Mouse (Mus musculus): ENCODE measurements at regions not wholly inside any gene's neighbourhood (a gene's known extent, or its start where the extent isn't known, plus 50 kb on each side); places are given as distances from the start of the nearest gene placed in this dataset.

GRCm38 (mm10) chr13:57281941-57282710 is 386.3 kb upstream of the Trpc7 start:
- DNase-seq, result no peak

- DNase-seq, result peak in 1 of 2 experiments; percentile 4
Observed at GRCm38 (mm10) chr13:57281504-57281903, 385.7 kb upstream of the Trpc7 start.

DNA sequence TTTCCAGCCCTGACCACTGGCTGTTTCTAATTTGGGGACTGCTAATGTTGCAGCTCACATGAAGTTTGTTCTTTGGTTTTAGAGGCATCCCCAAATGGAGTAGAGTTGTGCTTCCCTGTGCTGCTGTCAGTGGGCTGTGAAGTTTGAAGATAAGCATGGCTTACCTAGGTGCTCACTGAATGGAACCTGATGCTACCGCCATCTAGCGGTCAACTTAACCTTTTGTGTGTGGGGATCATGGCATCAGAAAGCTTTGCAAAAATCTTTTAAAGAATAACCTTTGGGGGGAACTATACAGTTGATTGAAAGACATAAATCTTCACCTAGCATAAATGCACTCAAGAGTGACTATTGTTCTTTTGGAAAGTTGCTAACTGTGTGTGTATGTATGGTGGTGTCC is 382.8 kb upstream of the Trpc7 start:
- DNase-seq, result no peak

- no peak for DNase-seq
Observed at GRCm38 (mm10) chr13:57277076-57277475, 381.3 kb upstream of the Trpc7 start.

DNA sequence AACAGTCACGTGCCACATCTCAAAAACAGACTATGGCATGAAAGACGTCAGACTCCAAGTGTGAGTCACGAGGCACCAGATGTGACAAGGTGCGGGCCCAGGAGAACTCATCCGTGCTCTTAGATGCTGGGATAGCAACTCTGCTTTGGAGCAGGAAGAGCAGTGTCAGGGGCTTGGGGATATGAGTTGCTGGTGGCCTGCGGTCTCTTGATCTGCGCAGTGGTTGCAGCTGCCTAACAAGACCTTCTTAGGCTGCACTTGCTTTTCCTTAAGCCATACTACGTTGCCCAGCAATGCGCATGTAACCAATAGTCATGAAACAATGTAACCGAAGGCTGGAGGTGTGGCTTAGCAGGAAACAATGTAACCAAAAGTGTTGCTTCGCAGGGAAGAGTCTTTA is 380.1 kb upstream of the Trpc7 start:
- DNase-seq, result no peak

DNA sequence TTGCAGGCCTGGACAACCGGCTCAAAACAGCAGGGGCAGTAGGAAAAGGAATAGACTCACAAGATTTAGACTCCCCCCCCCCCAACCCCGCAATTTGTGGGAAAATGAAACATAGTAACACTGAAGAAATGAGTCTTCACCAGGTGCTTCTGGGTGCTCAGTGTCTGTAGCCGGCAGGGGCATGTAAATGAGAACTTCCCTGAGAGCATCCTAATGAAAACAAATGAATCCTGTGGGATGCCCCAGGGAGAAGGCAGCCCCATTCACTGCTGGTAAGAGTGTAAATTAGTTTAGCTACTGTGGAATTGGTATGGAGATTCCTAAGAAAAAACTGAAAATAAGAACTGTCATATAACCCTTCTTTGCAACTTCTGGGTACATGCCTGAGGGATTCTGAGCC is 377.8 kb upstream of the Trpc7 start:
- no peak for DNase-seq

DNA sequence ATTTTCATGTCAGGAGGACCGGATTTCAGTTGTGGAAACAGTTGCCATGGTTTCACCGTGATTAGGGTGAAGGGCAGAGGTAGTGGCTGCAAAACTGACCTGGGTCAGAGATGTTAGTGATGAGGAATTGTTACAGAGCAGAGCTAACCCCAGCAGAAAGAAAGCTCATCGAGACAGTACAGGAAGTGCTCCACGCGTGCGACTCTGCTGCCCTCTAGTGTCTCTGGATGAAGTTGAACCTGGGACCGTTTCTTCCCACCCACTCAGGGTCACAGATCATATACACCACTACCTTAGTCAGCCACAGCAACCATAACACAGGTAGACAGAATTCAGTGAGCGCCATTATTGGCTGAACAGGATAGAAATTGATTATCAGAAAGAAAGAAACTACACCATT is 373.8 kb upstream of the Trpc7 start:
- peak; percentile 3 to 7 for DNase-seq

DNA sequence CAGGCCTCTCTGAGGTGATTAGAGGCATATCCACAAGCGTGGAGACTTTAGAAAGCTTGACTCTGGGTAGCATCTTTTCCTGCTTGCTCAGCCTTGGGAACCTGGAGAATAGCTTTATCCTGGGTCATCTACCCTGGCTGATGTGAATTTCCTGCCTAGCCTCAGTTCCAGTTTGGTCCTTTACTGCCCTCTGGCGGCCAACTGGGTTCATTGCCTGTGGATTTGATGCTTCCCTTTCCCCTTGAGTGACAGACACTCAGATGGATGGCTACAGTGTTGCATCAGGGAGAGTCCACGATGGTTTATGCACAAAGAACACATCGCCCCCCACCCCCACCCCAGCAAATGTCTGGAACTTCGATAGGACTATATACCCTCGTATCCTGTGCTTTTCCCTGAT is 364.1 kb upstream of the Trpc7 start:
- peak; percentile 29 to 50 for DNase-seq

GRCm38 (mm10) chr13:57259474-57259873 is 363.7 kb upstream of the Trpc7 start:
- DNase-seq, result no peak

- no peak for DNase-seq
Observed at GRCm38 (mm10) chr13:57255920-57256319, 360.1 kb upstream of the Trpc7 start.

GRCm38 (mm10) chr13:57249851-57250250 is 354.1 kb upstream of the Trpc7 start:
- DNase-seq, result no peak

GRCm38 (mm10) chr13:57249401-57249800 is 353.6 kb upstream of the Trpc7 start:
- no peak for DNase-seq

GRCm38 (mm10) chr13:57246238-57246963 is 350.6 kb upstream of the Trpc7 start:
- no peak for DNase-seq

- no peak for DNase-seq
Observed at GRCm38 (mm10) chr13:57236917-57237316, 341.1 kb upstream of the Trpc7 start.

DNA sequence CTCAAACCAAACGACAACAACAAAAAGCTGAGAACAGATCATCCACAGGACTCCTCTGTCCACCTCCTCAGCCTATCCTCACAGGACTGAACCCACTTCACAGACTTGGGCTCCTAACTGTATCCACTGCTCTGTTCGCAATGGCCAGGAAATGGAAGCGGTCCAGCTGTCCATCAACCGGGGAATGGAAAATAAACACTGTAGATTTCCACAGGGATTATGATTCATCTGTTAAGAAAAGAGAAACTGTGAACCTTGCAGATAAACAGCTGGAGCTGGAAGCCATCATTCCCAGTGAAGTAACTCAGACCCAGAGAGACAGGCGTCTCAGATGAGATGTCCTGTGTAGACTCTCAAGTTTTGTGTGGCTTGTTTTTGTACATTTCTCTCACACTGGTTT is 340.4 kb upstream of the Trpc7 start:
- DNase-seq, result peak in 1 of 2 experiments; percentile 12

DNA sequence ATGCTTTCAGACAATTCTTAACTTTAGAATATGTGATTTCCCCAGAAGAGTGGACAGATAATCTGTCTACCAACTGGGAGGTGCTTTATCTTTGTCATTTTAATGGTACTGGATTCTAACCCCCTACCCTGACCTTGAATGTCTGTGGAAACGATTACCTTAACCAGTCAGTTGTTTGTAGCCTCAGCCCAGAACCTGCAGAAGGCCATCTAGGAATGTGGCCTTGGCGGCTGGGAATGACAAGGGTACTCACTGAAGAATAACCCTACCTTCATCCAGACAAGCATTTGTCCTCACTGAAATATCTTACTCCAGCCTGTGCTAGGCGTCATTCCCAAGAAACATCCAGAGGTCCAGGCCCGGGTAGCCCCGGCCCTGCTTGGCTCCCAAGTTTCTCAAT is 337.1 kb upstream of the Trpc7 start:
- DNase-seq, result no peak

DNA sequence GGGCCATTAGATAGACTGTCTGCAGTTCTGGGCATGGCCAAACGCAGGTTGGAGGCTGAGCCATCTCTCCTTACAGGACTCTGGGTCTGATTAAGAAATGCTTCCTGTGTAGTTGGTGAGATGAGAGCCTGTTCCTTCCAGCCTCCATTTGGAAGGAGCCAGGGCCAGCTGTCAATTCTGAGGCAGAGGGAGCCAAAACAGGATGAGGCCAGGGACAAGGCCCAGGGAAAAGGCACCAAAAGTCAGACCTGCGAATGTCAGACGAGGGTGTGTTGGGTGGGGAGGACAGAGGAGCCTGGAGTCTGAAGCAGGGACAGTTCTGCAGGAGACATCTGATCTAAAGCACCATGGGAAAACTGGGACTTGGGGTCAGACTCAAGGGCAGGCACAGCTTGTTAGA is 335.9 kb upstream of the Trpc7 start:
- DNase-seq, result peak; percentile 5 to 12

- no peak for DNase-seq
Observed at GRCm38 (mm10) chr13:57230253-57230652, 334.5 kb upstream of the Trpc7 start.

- DNase-seq, result no peak
Observed at GRCm38 (mm10) chr13:57221092-57221491, 325.3 kb upstream of the Trpc7 start.

DNA sequence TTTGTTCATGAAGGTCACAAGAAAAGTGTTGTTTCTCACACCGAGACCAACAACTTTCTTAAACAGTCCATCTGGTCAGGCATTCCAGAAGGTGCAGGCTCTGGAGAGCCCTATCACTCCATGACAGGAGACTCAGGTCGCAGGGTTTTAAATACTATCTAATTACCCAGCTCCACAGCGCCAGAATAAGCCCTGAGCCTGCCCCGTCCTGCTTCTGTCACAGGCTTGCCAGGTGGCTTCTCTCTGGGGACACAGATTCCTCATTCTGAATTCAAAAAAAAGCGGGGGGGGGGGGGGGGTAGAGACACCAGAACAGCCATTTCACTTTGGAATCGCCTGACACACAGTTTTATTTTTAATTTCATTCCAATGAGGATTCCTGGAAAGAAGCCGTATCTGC is 320.4 kb upstream of the Trpc7 start:
- no peak for DNase-seq

- DNase-seq, result no peak
Observed at GRCm38 (mm10) chr13:57212251-57212650, 316.5 kb upstream of the Trpc7 start.

- DNase-seq, result no peak
Observed at GRCm38 (mm10) chr13:57191195-57191594, 295.4 kb upstream of the Trpc7 start.

DNA sequence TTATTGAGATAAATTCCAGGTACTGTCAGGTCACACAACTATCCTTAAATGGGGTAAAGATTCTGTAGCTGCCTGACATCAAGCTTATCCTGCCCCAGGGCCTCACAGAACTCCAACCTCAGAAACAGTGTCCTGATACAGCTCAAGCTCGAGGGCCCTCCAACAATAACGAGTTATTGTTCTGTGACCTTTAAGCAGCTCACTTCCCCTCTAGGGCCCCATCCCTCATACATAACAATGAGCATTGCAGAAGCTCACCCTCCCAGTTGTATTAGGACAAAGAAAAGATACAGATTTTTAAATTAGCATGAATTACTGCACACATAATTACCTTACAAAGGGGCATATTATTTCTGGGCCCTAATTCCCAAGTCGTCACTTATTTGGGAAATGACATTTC is 293.5 kb upstream of the Trpc7 start:
- no peak for DNase-seq

DNA sequence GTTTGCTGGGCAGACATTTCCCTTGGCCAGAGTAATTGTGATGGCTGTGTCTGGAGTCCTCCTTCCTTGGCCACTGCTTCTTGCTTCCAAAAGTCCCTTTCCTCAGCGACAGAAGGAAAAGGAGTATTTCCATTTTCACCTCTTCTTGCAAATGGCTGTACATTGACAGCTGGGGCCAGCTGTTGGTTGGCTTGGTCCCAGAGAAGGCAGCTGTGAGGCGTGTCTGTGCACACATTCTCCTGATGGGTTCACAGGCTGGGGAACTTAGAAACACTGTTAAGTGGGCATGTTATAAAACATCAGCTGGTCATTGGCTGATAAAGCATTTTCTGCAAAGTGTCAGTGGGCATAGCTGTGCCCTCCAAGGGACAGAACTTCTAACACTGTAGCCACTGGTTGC is 290.4 kb upstream of the Trpc7 start:
- peak; percentile 23 to 39 for DNase-seq
